Mouse (Mus musculus) intestine, postnatal 0 days (tissue): ENCODE data around the gene Adamts2. TPM values are rescaled to one million over a fixed set of nuclear protein-coding genes. Genes with fewer than 3 reads are reported as not detected.

Experiments
- ATAC-seq: fragments of 200-750 bp; cut with Nextera tagmentation; 2 replicates; pipeline ENCODE4 v1.8.0; 2017; ENCODE audit warnings: mild to moderate bottlenecking, moderate TSS enrichment, moderate library complexity
- H3K27ac ChIP-seq: fragments of 300-500 bp; sonication (generic); 2 replicates; pipeline ENCODE4 v1.5.1; 2014; ENCODE audit warnings: mild to moderate bottlenecking, low read depth, low read length, moderate library complexity
- H3K27me3 ChIP-seq: fragments of 300-500 bp; sonication (generic); replicated peaks from 2 replicates; pipeline ENCODE4 v1.6.1; 2014; ENCODE audit warnings: low read length, mixed read lengths; ENCODE audit not compliant: control insufficient read depth, insufficient read depth
- H3K36me3 ChIP-seq: fragments of 300-500 bp; sonication (generic); 2 replicates; pipeline ENCODE4 v1.6.1; 2014; ENCODE audit warnings: mild to moderate bottlenecking, moderate library complexity; ENCODE audit not compliant: control insufficient read depth, insufficient read depth
- H3K4me1 ChIP-seq: fragments of 300-500 bp; sonication (generic); replicated peaks from 2 replicates; pipeline ENCODE4 v1.6.1; 2014; ENCODE audit warnings: antibody characterized with exemption, low read length, mixed read lengths; ENCODE audit not compliant: control insufficient read depth, insufficient read depth
- H3K4me2 ChIP-seq: fragments of 300-500 bp; sonication (generic); replicated peaks from 2 replicates; pipeline ENCODE4 v1.6.1; 2014; ENCODE audit warnings: low read depth, mild to moderate bottlenecking, moderate library complexity
- H3K4me3 ChIP-seq: fragments of 300-500 bp; sonication (generic); 2 replicates; pipeline ENCODE4 v1.5.1; 2014; ENCODE audit warnings: low read depth, low read length
- H3K9ac ChIP-seq: fragments of 300-500 bp; sonication (generic); 2 replicates; pipeline ENCODE4 v1.6.1; 2014; ENCODE audit warnings: mild to moderate bottlenecking, low read depth, low read length
- H3K9me3 ChIP-seq: fragments of 300-500 bp; sonication (generic); 2 replicates; pipeline ENCODE4 v1.6.1; 2016; ENCODE audit warnings: mixed run types; ENCODE audit not compliant: control insufficient read depth
- CTCF ChIP-seq: sonication (generic); IDR thresholded peaks from 2 replicates; pipeline ENCODE4 v1.5.1; 2016; ENCODE audit warnings: low read depth, mild to moderate bottlenecking, control low read depth, antibody characterized with exemption, moderate library complexity
- WGBS: fragments of 180-500 bp; shearing (Covaris S2); extraction: QIAGEN DNeasy Blood & Tissue Kit; methylation state at CpG from one replicate; pipeline ENCODE4 v1.1.7; 2014; 5-methylcytosine and 5-hydroxymethylcytosine counted together
- polyA plus RNA-seq: library from polyadenylated mRNA; unstranded; fragments of >200 nt; fragmentation: Nextera tagmentation; extraction: Ambion mirVana; gene quantifications from 2 replicates; pipeline ENCODE4 v1.2.1, GENCODE M21; 2015

Gene Adamts2
- polyA plus RNA-seq, 1 experiment from 2014 or later, result 4.6 TPM

GRCm38 (mm10) chr11:50646148-50646547, 44.3 kb downstream of the Adamts2 start:
- H3K4me2 ChIP-seq, result no peak overlapping the region
- H3K9me3 ChIP-seq, result no peaks in the 10 kb centered on the region
- WGBS, result 57% methylated on average over 4 of the region's 4 CpGs
- no peaks in the 10 kb centered on the region for H3K27me3 ChIP-seq
- H3K9ac ChIP-seq, result no peak overlapping the region
- ATAC-seq, result no peak
- H3K4me1 ChIP-seq, result no peaks in the 10 kb centered on the region
- no peak overlapping the region for H3K4me3 ChIP-seq
- TF ChIP-seq CTCF, result no peak
- H3K36me3 ChIP-seq, result no peaks in the 10 kb centered on the region
- H3K27ac ChIP-seq, result no peak overlapping the region

DNA sequence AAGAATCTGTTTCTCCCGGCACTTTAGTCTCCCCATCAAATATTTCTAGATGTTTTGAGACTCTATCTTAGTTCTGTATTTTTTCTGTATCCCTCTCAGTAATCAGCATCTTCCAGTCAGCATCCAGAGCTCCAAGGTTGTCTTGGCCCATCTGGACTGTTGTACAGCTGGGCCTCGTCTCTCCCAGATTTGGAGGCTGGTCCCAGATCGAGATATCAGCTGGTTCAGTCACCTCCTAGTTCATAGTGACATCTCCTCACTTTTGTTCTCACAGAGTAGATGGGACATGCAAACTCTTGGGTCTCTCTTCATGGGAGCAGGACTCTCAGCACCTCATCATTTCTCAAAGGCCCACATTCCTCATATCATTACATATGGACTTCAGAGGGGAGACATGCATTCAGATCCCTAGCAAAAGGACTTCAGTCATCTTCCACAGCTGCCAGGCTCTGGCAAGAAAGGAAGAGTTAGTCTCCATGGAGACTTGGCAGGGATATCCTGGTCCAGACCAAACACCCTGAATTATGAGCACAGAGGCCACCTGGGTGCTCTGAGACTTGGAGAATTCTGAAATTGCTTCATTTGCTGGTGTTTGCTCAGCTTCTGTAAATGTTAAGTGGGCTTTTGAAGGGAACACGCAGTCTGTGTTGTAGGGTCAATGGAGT, 46.4 kb downstream of the Adamts2 start:
- H3K36me3 ChIP-seq, result no peaks in the 10 kb centered on the region
- TF ChIP-seq CTCF, result no peak

DNA sequence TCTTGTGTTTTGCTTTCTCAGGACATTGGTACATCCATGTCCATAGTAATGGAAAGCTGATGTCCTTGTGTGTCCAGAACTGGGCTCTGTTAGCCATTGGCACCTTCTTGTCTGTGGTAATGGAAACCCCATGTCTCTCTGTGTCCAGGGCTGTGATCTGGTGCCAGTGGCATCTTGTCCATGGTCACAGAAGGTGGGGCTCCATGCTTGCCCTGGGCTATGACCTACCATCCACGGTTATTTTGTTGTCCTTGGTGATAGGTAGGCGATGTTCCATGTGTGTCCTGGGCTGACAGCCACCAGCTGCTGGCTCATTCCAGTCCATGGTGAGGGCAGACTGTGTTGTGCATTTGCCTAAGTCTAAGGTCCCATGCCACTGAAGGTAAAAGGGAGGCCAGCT, 48.2 kb downstream of the Adamts2 start:
- Histone ChIP-seq H3K27ac (no peak overlapping the region), H3K9me3 (no peaks in the 10 kb centered on the region), H3K4me3 (no peak overlapping the region), H3K36me3 (no peaks in the 10 kb centered on the region), H3K4me1 (no peaks in the 10 kb centered on the region), H3K9ac (no peak overlapping the region), H3K4me2 (no peak overlapping the region), H3K27me3 (no peaks in the 10 kb centered on the region)
- 81% methylated on average over 2 of the region's 2 CpGs for WGBS
- no peak for ATAC-seq
- no peak for TF ChIP-seq CTCF

More for the DNA sequence above, 46.4 kb downstream of the Adamts2 start:
- Histone ChIP-seq H3K4me2 (no peak overlapping the region), H3K9ac (no peak overlapping the region), H3K9me3 (no peaks in the 10 kb centered on the region), H3K4me3 (no peak overlapping the region), H3K27ac (no peak overlapping the region), H3K4me1 (no peaks in the 10 kb centered on the region), H3K27me3 (no peaks in the 10 kb centered on the region)
- WGBS, result 81% methylated on average over 4 of the region's 4 CpGs
- no peak for ATAC-seq

GRCm38 (mm10) chr11:50653746-50654431, 52.0 kb downstream of the Adamts2 start:
- no peak for ATAC-seq
- 71% methylated on average over 9 of the region's 9 CpGs for WGBS

DNA sequence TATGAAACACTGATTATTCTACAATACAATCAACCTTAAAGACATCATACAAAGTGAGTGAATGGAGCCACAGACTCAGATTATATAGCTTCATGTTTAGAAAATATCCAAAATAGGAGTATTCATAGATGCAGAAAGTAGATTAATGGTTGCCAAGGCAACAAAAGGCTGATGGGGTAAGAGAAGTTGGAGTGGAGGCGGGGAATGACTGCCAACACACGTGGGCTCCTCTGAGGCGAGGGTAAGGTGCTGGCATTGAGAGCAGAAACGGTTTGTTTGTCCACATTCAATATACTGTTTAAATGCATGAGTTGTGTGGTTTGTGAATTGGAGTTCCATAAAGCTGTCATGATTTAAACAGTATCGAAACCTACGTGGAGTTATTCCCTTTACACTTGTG, 56.9 kb downstream of the Adamts2 start:
- H3K27me3 ChIP-seq, result no peaks in the 10 kb centered on the region
- 74% methylated on average over 6 of the region's 6 CpGs for WGBS
- H3K9ac ChIP-seq, result no peak overlapping the region
- no peaks in the 10 kb centered on the region for H3K9me3 ChIP-seq
- no peaks in the 10 kb centered on the region for H3K36me3 ChIP-seq
- no peak overlapping the region for H3K27ac ChIP-seq
- TF ChIP-seq CTCF, result no peak
- H3K4me3 ChIP-seq, result no peak overlapping the region
- no peak for ATAC-seq
- no peaks in the 10 kb centered on the region for H3K4me1 ChIP-seq
- no peak overlapping the region for H3K4me2 ChIP-seq

More at GRCm38 (mm10) chr11:50653746-50654431, 52.0 kb downstream of the Adamts2 start:
- H3K4me3 ChIP-seq, result no peak overlapping the region
- H3K9ac ChIP-seq, result no peak overlapping the region
- no peak for TF ChIP-seq CTCF
- no peaks in the 10 kb centered on the region for H3K9me3 ChIP-seq
- H3K27me3 ChIP-seq, result no peaks in the 10 kb centered on the region
- H3K4me1 ChIP-seq, result no peaks in the 10 kb centered on the region
- H3K4me2 ChIP-seq, result no peak overlapping the region
- H3K27ac ChIP-seq, result no peak overlapping the region
- no peaks in the 10 kb centered on the region for H3K36me3 ChIP-seq

GRCm38 (mm10) chr11:50662176-50662575, 60.3 kb downstream of the Adamts2 start:
- H3K36me3 ChIP-seq, result no peaks in the 10 kb centered on the region
- H3K4me2 ChIP-seq, result no peak overlapping the region
- TF ChIP-seq CTCF, result no peak
- WGBS, result 90% methylated on average over 3 of the region's 3 CpGs
- H3K27me3 ChIP-seq, result no peaks in the 10 kb centered on the region
- H3K9ac ChIP-seq, result no peak overlapping the region
- H3K4me1 ChIP-seq, result no peaks in the 10 kb centered on the region
- no peak overlapping the region for H3K4me3 ChIP-seq
- no peaks in the 10 kb centered on the region for H3K9me3 ChIP-seq
- no peak for ATAC-seq
- H3K27ac ChIP-seq, result no peak overlapping the region
